Mouse (Mus musculus): ENCODE measurements at regions not wholly inside any gene's neighbourhood (a gene's known extent, or its start where the extent isn't known, plus 50 kb on each side); places are given as distances from the start of the nearest gene placed in this dataset.
"Not testable (repeated sequence)": the region's sequence is repeated elsewhere in the genome, so short reads cannot be mapped to it uniquely, and the experiment has no call there.

DNA sequence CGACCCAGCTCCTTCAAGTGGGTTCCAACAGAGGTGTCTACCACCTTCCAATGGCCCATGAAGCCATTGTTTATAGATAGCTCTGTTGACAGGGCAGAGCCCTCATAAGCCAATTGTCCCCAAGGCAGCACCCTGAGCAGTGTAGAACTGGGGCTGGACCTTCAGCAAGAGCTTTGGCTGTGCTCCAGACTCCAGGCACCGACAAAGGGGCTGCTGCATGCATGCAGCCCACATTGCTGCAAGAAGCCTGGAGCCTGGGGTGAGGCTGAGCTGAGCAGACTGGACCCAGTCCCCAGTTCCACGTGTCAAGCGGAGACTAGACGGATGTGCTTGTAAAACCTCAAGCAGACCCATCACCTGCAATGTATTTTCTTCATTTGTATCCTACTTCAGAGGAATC, 91.9 kb upstream of the Lemd2 start:
- H3K36me3 ChIP-seq (ENCODE audit: control insufficient read depth, insufficient read depth, low read length) = no peaks in the 10 kb centered on the region
- no peaks in the 10 kb centered on the region; the same call in 1 of the 2 replicates for H3K27me3 ChIP-seq (ENCODE audit: control insufficient read depth, insufficient read depth, low read depth, low read length)
- WGBS = 81% methylated on average over 5 of the region's 5 CpGs
- H3K27ac ChIP-seq (ENCODE audit: low read length) = no peak overlapping the region
- no peak for ATAC-seq
- no peak overlapping the region for H3K4me3 ChIP-seq (ENCODE audit: low read depth, low read length)
- H3K4me2 ChIP-seq (ENCODE audit: low read length) = no peak overlapping the region
- H3K9ac ChIP-seq (ENCODE audit: low read depth, low read length) = no peak overlapping the region
- no peaks in the 10 kb centered on the region for H3K9me3 ChIP-seq (replicated peaks; ENCODE audit: control insufficient read depth, low read length, poor library complexity, severe bottlenecking)
- no peaks in the 10 kb centered on the region for H3K4me1 ChIP-seq (ENCODE audit: control insufficient read depth, insufficient read depth, low read length)

DNA sequence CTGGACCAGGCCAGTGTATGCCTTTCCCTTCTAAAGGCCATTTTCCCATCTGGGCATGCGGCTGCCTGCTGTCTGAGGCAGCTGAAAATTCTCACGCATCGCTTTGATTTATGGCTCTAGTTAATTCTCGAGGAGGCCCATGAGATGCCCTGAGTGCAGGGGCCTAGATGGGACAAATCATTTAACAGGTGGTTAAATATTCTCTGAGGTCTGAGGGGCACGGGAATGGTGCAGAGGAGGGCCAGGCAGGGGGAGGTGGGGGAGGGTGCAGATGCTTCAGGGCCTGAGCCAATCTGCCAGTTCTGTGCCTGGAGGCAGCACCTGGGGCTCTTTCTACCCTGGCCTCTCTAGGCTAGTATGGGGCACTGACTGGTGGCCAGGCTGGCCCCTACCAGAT, 89.9 kb upstream of the Lemd2 start:
- H3K4me1 ChIP-seq (ENCODE audit: control insufficient read depth, insufficient read depth, low read length) = no peaks in the 10 kb centered on the region
- no peaks in the 10 kb centered on the region for H3K36me3 ChIP-seq (ENCODE audit: control insufficient read depth, insufficient read depth, low read length)
- no peaks in the 10 kb centered on the region; the same call in 1 of the 2 replicates for H3K27me3 ChIP-seq (ENCODE audit: control insufficient read depth, insufficient read depth, low read depth, low read length)
- no peak for ATAC-seq
- WGBS = 66% methylated on average over 5 of the region's 5 CpGs
- H3K9ac ChIP-seq (ENCODE audit: low read depth, low read length) = no peak overlapping the region
- H3K9me3 ChIP-seq (replicated peaks; ENCODE audit: control insufficient read depth, low read length, poor library complexity, severe bottlenecking) = no peaks in the 10 kb centered on the region
- no peak overlapping the region for H3K4me3 ChIP-seq (ENCODE audit: low read depth, low read length)
- no peak overlapping the region for H3K4me2 ChIP-seq (ENCODE audit: low read length)
- no peak overlapping the region for H3K27ac ChIP-seq (ENCODE audit: low read length)

DNA sequence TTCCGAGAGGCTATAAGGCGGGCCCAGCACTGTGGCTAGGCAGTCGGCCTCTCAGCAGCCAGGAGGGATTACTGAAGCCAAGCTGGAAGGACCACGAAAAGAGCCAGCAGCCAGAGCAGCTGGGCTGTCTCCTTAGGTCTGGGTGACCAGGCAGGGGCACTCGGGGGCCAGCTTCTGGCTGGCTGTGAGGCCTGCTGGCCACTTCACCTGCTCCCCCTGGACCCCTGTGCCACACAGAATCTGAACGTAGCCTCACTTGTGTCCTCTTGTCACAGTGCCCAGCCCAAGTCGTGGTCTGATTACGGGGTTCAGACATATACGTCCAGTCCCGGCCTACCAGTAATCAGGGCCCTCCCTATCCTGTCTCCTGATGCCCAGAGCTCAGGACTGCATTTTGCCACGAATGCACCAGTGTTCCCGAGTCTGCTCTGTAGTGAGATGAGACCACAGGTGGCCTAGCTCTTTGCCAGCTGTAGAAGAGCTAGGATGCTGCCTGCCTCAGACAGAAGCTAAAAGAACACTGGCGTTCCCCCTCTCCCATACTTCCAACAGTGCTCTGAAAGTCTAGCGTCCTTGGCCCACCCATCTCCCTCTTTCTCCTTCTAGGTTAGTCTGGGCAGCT, 89.4 kb upstream of the Lemd2 start:
- 79% methylated on average over 14 of the region's 14 CpGs for WGBS
- H3K27ac ChIP-seq (ENCODE audit: low read length) = no peak overlapping the region
- no peaks in the 10 kb centered on the region; the same call in 1 of the 2 replicates for H3K27me3 ChIP-seq (ENCODE audit: control insufficient read depth, insufficient read depth, low read depth, low read length)

DNA sequence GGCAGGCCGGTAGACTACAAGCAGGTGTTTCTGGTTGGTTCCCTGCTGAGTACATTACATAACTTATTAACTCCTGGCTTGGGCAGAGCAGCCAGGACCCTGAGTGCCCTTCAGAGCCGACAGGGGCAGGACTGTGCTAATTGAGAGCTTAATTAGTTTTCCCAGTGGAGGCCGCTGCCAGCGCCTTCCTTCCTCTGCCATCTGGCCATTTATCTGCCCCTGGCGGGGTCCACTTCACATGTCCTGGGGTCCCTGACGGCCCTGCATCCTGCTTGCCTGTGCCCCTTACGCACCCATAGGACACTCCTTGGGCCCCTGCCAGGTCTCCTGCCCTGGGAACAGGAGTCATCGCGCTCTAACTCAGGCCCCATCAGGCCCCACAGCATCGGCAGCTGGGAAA, 87.4 kb upstream of the Lemd2 start:
- Histone ChIP-seq H3K27me3 (ENCODE audit: control insufficient read depth, insufficient read depth, low read depth, low read length) (no peaks in the 10 kb centered on the region; the same call in 1 of the 2 replicates), H3K9me3 (replicated peaks; ENCODE audit: control insufficient read depth, low read length, poor library complexity, severe bottlenecking) (no peaks in the 10 kb centered on the region), H3K4me3 (ENCODE audit: low read depth, low read length) (no peak overlapping the region), H3K4me2 (ENCODE audit: low read length) (no peak overlapping the region), H3K9ac (ENCODE audit: low read depth, low read length) (no peak overlapping the region), H3K4me1 (ENCODE audit: control insufficient read depth, insufficient read depth, low read length) (no peaks in the 10 kb centered on the region), H3K36me3 (ENCODE audit: control insufficient read depth, insufficient read depth, low read length) (no peaks in the 10 kb centered on the region), H3K27ac (ENCODE audit: low read length) (no peak overlapping the region)
- 78% methylated on average over 10 of the region's 10 CpGs for WGBS
- no peak for ATAC-seq

More for the DNA sequence above, 89.4 kb upstream of the Lemd2 start:
- ATAC-seq = no peak
- H3K9ac ChIP-seq (ENCODE audit: low read depth, low read length) = no peak overlapping the region
- H3K36me3 ChIP-seq (ENCODE audit: control insufficient read depth, insufficient read depth, low read length) = no peaks in the 10 kb centered on the region
- H3K4me2 ChIP-seq (ENCODE audit: low read length) = no peak overlapping the region
- H3K4me3 ChIP-seq (ENCODE audit: low read depth, low read length) = no peak overlapping the region
- no peaks in the 10 kb centered on the region for H3K9me3 ChIP-seq (replicated peaks; ENCODE audit: control insufficient read depth, low read length, poor library complexity, severe bottlenecking)
- H3K4me1 ChIP-seq (ENCODE audit: control insufficient read depth, insufficient read depth, low read length) = no peaks in the 10 kb centered on the region

DNA sequence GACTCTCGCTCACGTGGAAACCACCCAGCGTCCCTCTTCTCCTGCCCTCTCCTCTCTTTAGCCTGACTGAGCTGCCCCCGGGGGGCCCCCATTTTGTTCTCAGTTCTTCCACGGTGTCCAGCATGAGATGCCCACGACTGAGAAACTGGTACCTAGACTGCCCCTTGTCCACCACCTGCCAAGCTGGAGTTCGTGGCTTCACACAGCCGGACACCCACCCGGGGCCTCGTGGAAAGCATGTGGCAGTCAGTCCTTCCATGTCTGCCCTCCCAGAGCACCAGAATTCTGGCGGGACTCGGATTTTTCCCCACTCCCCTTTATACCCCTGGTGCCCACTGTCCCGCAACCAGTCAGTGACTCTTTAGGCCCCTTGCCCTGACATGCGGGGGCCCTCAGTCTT, 86.9 kb upstream of the Lemd2 start:
- Histone ChIP-seq H3K4me2 (ENCODE audit: low read length) (no peak overlapping the region), H3K4me3 (ENCODE audit: low read depth, low read length) (no peak overlapping the region), H3K9ac (ENCODE audit: low read depth, low read length) (no peak overlapping the region), H3K27me3 (ENCODE audit: control insufficient read depth, insufficient read depth, low read depth, low read length) (no peaks in the 10 kb centered on the region; the same call in 1 of the 2 replicates), H3K27ac (ENCODE audit: low read length) (no peak overlapping the region), H3K9me3 (replicated peaks; ENCODE audit: control insufficient read depth, low read length, poor library complexity, severe bottlenecking) (no peaks in the 10 kb centered on the region), H3K4me1 (ENCODE audit: control insufficient read depth, insufficient read depth, low read length) (no peaks in the 10 kb centered on the region), H3K36me3 (ENCODE audit: control insufficient read depth, insufficient read depth, low read length) (no peaks in the 10 kb centered on the region)
- 96% methylated on average over 14 of the region's 14 CpGs for WGBS
- ATAC-seq = no peak

DNA sequence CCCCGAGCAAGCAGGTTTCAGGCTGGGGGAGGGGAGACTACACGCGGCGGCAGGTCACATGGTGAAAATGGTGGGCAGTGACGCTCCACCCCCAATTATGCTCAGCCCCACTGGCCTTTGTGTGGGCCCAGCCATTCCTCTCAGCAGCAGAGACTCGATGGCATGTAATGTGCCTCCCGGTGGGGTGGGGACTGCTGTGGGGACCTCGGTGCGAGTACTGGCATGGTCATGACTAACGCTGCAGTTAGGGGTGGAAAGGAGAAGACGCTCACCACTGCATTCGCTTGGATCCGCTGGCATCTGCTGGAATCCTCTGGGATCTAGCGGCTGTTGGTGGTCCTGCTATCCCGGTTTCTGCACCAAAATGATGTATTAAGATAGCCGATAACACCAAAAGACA, 86.0 kb upstream of the Lemd2 start:
- no peaks in the 10 kb centered on the region for H3K9me3 ChIP-seq (replicated peaks; ENCODE audit: control insufficient read depth, low read length, poor library complexity, severe bottlenecking)
- no peak overlapping the region for H3K4me3 ChIP-seq (ENCODE audit: low read depth, low read length)
- H3K4me1 ChIP-seq (ENCODE audit: control insufficient read depth, insufficient read depth, low read length) = no peaks in the 10 kb centered on the region
- no peaks in the 10 kb centered on the region for H3K27me3 ChIP-seq (ENCODE audit: control insufficient read depth, insufficient read depth, low read depth, low read length)
- H3K27ac ChIP-seq (ENCODE audit: low read length) = no peak overlapping the region
- no peak overlapping the region for H3K9ac ChIP-seq (ENCODE audit: low read depth, low read length)
- 97% methylated on average over 16 of the region's 16 CpGs for WGBS
- H3K4me2 ChIP-seq (ENCODE audit: low read length) = no peak overlapping the region
- ATAC-seq = no peak
- H3K36me3 ChIP-seq (ENCODE audit: control insufficient read depth, insufficient read depth, low read length) = no peaks in the 10 kb centered on the region

DNA sequence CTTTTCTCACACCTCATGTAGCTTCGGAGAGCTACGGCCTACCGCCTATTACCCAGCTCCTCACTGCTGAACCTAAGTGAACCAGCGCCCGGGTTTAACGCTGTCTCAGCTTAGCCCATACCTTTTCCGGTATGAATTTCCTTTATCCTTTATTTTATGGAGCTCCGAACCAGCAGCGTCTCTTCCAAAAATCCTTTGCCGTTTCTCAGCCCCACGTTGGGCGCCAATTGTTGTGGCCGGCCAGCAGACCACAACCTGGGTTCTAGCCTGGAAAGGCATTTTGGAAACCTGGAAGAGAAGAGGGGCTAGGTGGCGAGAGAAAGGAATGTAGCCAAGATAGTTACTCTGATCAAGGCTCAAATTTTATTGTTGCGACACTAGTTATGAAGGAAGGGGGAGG, 85.5 kb upstream of the Lemd2 start:
- not testable (repeated sequence) for H3K27ac ChIP-seq (ENCODE audit: low read length); H3K36me3 ChIP-seq (ENCODE audit: control insufficient read depth, insufficient read depth, low read length); ATAC-seq; H3K4me2 ChIP-seq (ENCODE audit: low read length); H3K9ac ChIP-seq (ENCODE audit: low read depth, low read length); H3K4me1 ChIP-seq (ENCODE audit: control insufficient read depth, insufficient read depth, low read length); H3K27me3 ChIP-seq (ENCODE audit: control insufficient read depth, insufficient read depth, low read depth, low read length); H3K4me3 ChIP-seq (ENCODE audit: low read depth, low read length); H3K9me3 ChIP-seq (replicated peaks; ENCODE audit: control insufficient read depth, low read length, poor library complexity, severe bottlenecking)
- 95% methylated on average over 13 of the region's 15 CpGs for WGBS

DNA sequence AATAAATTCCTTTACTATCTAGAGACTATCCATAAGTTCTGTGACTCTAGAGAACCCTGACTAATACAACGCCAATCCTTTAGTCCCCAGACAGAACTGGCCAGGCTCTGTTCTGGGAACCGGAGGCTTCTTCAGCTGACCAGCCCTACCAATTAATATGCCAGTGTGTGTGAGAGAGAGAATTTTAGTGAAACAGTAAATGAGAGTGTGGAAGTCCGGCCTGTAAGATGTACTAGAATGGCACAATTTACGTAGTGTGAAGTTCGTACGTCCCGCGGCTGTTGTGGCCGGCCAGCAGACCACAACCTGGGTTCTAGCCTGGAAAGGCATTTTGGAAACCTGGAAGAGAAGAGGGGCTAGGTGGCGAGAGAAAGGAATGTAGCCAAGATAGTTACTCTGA, 83.7 kb upstream of the Lemd2 start:
- ATAC-seq = not testable (repeated sequence)

DNA sequence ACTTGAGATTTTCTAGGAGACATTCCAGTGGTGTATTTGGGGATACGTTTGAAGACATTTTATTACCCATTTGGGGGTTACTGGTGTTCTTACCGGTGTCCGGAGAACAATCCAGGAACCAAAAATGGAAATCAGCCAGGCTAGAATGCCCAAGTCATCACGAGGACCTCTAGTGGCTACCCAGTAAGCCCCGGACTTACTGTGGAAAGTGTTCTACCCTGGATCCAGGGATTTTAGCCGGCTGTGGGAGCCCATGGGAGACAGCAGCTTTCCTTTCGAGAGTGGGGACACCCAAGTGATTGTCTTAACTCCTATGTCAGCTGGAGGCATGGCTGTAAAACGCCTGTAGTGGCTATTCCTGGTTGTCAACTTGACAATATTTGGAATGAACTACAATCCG, 77.0 kb upstream of the Lemd2 start:
- Histone ChIP-seq H3K4me1 (ENCODE audit: control insufficient read depth, insufficient read depth, low read length) (no peaks in the 10 kb centered on the region), H3K9me3 (replicated peaks; ENCODE audit: control insufficient read depth, low read length, poor library complexity, severe bottlenecking) (peaks cover 4% of the 10 kb centered on the region; the same call in 1 of the 2 replicates), H3K27me3 (ENCODE audit: control insufficient read depth, insufficient read depth, low read depth, low read length) (no peaks in the 10 kb centered on the region), H3K36me3 (ENCODE audit: control insufficient read depth, insufficient read depth, low read length) (no peaks in the 10 kb centered on the region), H3K4me2 (ENCODE audit: low read length) (no peak overlapping the region), H3K9ac (ENCODE audit: low read depth, low read length) (no peak overlapping the region), H3K4me3 (ENCODE audit: low read depth, low read length) (no peak overlapping the region), H3K27ac (ENCODE audit: low read length) (no peak overlapping the region)
- WGBS = 81% methylated on average over 9 of the region's 9 CpGs
- ATAC-seq = no peak

More for the DNA sequence above, 83.7 kb upstream of the Lemd2 start:
- not testable (repeated sequence) for H3K4me2 ChIP-seq (ENCODE audit: low read length); H3K4me1 ChIP-seq (ENCODE audit: control insufficient read depth, insufficient read depth, low read length); H3K4me3 ChIP-seq (ENCODE audit: low read depth, low read length); H3K36me3 ChIP-seq (ENCODE audit: control insufficient read depth, insufficient read depth, low read length); H3K27me3 ChIP-seq (ENCODE audit: control insufficient read depth, insufficient read depth, low read depth, low read length); H3K27ac ChIP-seq (ENCODE audit: low read length); H3K9me3 ChIP-seq (replicated peaks; ENCODE audit: control insufficient read depth, low read length, poor library complexity, severe bottlenecking); H3K9ac ChIP-seq (ENCODE audit: low read depth, low read length)
- whole genome bisulfite sequencing = 96% methylated on average over 9 of the region's 10 CpGs
